Mouse (Mus musculus): ENCODE measurements around the gene Pard3b.

GRCm38 (mm10) chr1:62429333-62430182 lies 790.9 kb downstream of the Pard3b start:
- no peak for TF ChIP-seq POLR2A (IDR thresholded peaks at IDR 0.05; ENCODE audit: borderline replicate concordance, extremely low read depth, low read depth, low read length)
- no peak for TF ChIP-seq CTCF (IDR thresholded peaks at IDR 0.05; ENCODE audit: insufficient read depth, low read length)
